Mouse (Mus musculus): ENCODE results near the gene H2-T3. TPM values are rescaled to one million over a fixed set of nuclear protein-coding genes. Genes with fewer than 3 reads are reported as not detected.
A peak's percentile ranks its signal among the peaks of the same experiment; 100 is the strongest.

H2-T3 gene
- total and polyA plus RNA-seq, 2 experiments from 2014 or later: not detected

- peak; percentile 22 for DNase-seq (ENCODE audit: low spot score)
- WGBS: 6% methylated on average over 9 of the region's 9 CpGs
Measured at GRCm38 (mm10) chr17:36225231-36225824, 35.2 kb upstream of the H2-T3 start.

GRCm38 (mm10) chr17:36224451-36224850 is 34.4 kb upstream of the H2-T3 start:
- H3K27ac ChIP-seq: no peak overlapping the region
- TF ChIP-seq CTCF (IDR thresholded peaks at IDR 0.05; ENCODE audit: low read depth): no peak
- no peak overlapping the region for H3K4me3 ChIP-seq (ENCODE audit: low read length)
- H3K4me1 ChIP-seq (ENCODE audit: insufficient read depth, low read length): no peaks in the 10 kb centered on the region
- H3K4me2 ChIP-seq (ENCODE audit: low read depth, low read length): no peak overlapping the region
- H3K27me3 ChIP-seq (ENCODE audit: insufficient read depth, low read length): peaks cover 30% of the 10 kb centered on the region
- DNase-seq (ENCODE audit: low spot score) (no peak), ATAC-seq (no peak)
- H3K9me3 ChIP-seq (ENCODE audit: low read length): no peaks in the 10 kb centered on the region
- 54% methylated on average over 3 of the region's 3 CpGs for WGBS
- no peaks in the 10 kb centered on the region for H3K36me3 ChIP-seq (ENCODE audit: insufficient read depth, low read length)
- H3K9ac ChIP-seq (replicated peaks; ENCODE audit: low read length): no peak overlapping the region

More at GRCm38 (mm10) chr17:36225231-36225824, 35.2 kb upstream of the H2-T3 start:
- ATAC-seq: no peak
- H3K9ac ChIP-seq (replicated peaks; ENCODE audit: low read length): no peak overlapping the region
- H3K4me1 ChIP-seq (ENCODE audit: insufficient read depth, low read length): no peaks in the 10 kb centered on the region
- 0 out of 2 replicates have a peak overlapping the region, but pooled peaks have one; percentile 16 for H3K4me2 ChIP-seq (ENCODE audit: low read depth, low read length)
- H3K27me3 ChIP-seq (ENCODE audit: insufficient read depth, low read length): peaks cover 36% of the 10 kb centered on the region
- no peak overlapping the region for H3K27ac ChIP-seq
- H3K9me3 ChIP-seq (ENCODE audit: low read length): no peaks in the 10 kb centered on the region
- TF ChIP-seq CTCF (IDR thresholded peaks at IDR 0.05; ENCODE audit: low read depth): no peak
- H3K4me3 ChIP-seq (ENCODE audit: low read length): no peak overlapping the region
- H3K36me3 ChIP-seq (ENCODE audit: insufficient read depth, low read length): no peaks in the 10 kb centered on the region

GRCm38 (mm10) chr17:36218594-36219155 is 28.6 kb upstream of the H2-T3 start:
- TF ChIP-seq CTCF (IDR thresholded peaks at IDR 0.05; ENCODE audit: low read depth): no peak
- Histone ChIP-seq H3K9ac (replicated peaks; ENCODE audit: low read length) (no peak overlapping the region), H3K9me3 (ENCODE audit: low read length) (no peaks in the 10 kb centered on the region), H3K4me3 (ENCODE audit: low read length) (no peak overlapping the region), H3K4me2 (ENCODE audit: low read depth, low read length) (no peak overlapping the region), H3K4me1 (ENCODE audit: insufficient read depth, low read length) (peaks cover 3% of the 10 kb centered on the region; the same call in 1 of the 2 replicates), H3K27me3 (ENCODE audit: insufficient read depth, low read length) (peaks cover 38% of the 10 kb centered on the region), H3K36me3 (ENCODE audit: insufficient read depth, low read length) (no peaks in the 10 kb centered on the region), H3K27ac (no peak overlapping the region)
- WGBS: 57% methylated on average over 5 of the region's 5 CpGs
- DNase-seq (ENCODE audit: low spot score): no peak
- no peak for ATAC-seq

DNA sequence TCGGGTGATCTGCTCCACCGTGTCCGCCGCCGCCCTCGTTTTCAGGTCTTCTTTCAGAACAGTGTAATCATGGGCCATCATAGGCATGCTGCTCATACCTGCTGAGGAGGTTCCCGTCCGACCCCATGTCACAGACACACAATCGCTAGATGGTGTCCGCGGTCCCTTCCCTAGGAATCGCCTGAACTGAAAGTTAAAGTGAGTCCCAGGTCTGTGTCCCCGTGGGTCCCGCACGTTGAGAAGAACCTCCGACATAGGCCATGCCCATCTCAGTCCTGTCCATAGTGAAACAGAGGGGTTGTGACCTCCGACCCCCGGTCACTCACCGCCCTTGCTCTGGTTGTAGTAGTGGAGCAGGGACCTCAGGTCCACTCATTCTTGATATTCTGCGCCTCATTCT is 25.5 kb upstream of the H2-T3 start:
- DNase-seq (ENCODE audit: low spot score): no peak
- Histone ChIP-seq H3K9ac (replicated peaks; ENCODE audit: low read length) (no peak overlapping the region), H3K9me3 (ENCODE audit: low read length) (no peaks in the 10 kb centered on the region), H3K4me2 (ENCODE audit: low read depth, low read length) (peak overlapping the region; percentile 18; the same call in 1 of the 2 replicates), H3K27ac (no peak overlapping the region), H3K36me3 (ENCODE audit: insufficient read depth, low read length) (no peaks in the 10 kb centered on the region), H3K27me3 (ENCODE audit: insufficient read depth, low read length) (peaks cover 32% of the 10 kb centered on the region), H3K4me1 (ENCODE audit: insufficient read depth, low read length) (peaks cover 3% of the 10 kb centered on the region; the same call in 1 of the 2 replicates), H3K4me3 (ENCODE audit: low read length) (peak overlapping the region; percentile 10)
- ATAC-seq: no peak
- 4% methylated on average over 20 of the region's 20 CpGs for WGBS
- no peak for TF ChIP-seq CTCF (IDR thresholded peaks at IDR 0.05; ENCODE audit: low read depth)

GRCm38 (mm10) chr17:36206846-36207245 is 16.8 kb upstream of the H2-T3 start:
- TF ChIP-seq CTCF (IDR thresholded peaks at IDR 0.05; ENCODE audit: low read depth): no peak
- DNase-seq (ENCODE audit: low spot score) (no peak), ATAC-seq (no peak)
- H3K9me3 ChIP-seq (ENCODE audit: low read length): no peaks in the 10 kb centered on the region
- no peaks in the 10 kb centered on the region for H3K36me3 ChIP-seq (ENCODE audit: insufficient read depth, low read length)
- no peak overlapping the region for H3K9ac ChIP-seq (replicated peaks; ENCODE audit: low read length)
- H3K27me3 ChIP-seq (ENCODE audit: insufficient read depth, low read length): peaks cover 22% of the 10 kb centered on the region
- H3K4me3 ChIP-seq (ENCODE audit: low read length): no peak overlapping the region
- H3K4me2 ChIP-seq (ENCODE audit: low read depth, low read length): no peak overlapping the region
- no peak overlapping the region for H3K27ac ChIP-seq
- no peaks in the 10 kb centered on the region for H3K4me1 ChIP-seq (ENCODE audit: insufficient read depth, low read length)

GRCm38 (mm10) chr17:36205862-36206261 is 15.8 kb upstream of the H2-T3 start:
- H3K9me3 ChIP-seq (ENCODE audit: low read length): no peaks in the 10 kb centered on the region
- DNase-seq (ENCODE audit: low spot score): no peak
- no peak overlapping the region for H3K27ac ChIP-seq
- no peaks in the 10 kb centered on the region for H3K4me1 ChIP-seq (ENCODE audit: insufficient read depth, low read length)
- WGBS: under 1% methylated on average over 39 of the region's 41 CpGs
- no peak for TF ChIP-seq CTCF (IDR thresholded peaks at IDR 0.05; ENCODE audit: low read depth)
- H3K4me3 ChIP-seq (ENCODE audit: low read length): peak overlapping the region; percentile 32
- peaks cover 22% of the 10 kb centered on the region for H3K27me3 ChIP-seq (ENCODE audit: insufficient read depth, low read length)
- ATAC-seq: peak; percentile 45; the same call in 1 of the 2 replicates
- H3K9ac ChIP-seq (replicated peaks; ENCODE audit: low read length): peak overlapping the region; percentile 35; the same call in 1 of the 2 replicates
- H3K4me2 ChIP-seq (ENCODE audit: low read depth, low read length): peak overlapping the region; percentile 62
- no peaks in the 10 kb centered on the region for H3K36me3 ChIP-seq (ENCODE audit: insufficient read depth, low read length)

- Histone ChIP-seq H3K27ac (no peak overlapping the region), H3K4me2 (ENCODE audit: low read depth, low read length) (peak overlapping the region; percentile 62), H3K9me3 (ENCODE audit: low read length) (no peaks in the 10 kb centered on the region), H3K4me1 (ENCODE audit: insufficient read depth, low read length) (no peaks in the 10 kb centered on the region), H3K9ac (replicated peaks; ENCODE audit: low read length) (no peak overlapping the region), H3K4me3 (ENCODE audit: low read length) (peak overlapping the region; percentile 32), H3K27me3 (ENCODE audit: insufficient read depth, low read length) (peaks cover 22% of the 10 kb centered on the region), H3K36me3 (ENCODE audit: insufficient read depth, low read length) (no peaks in the 10 kb centered on the region)
- ATAC-seq (0 out of 2 replicates have a peak, but pooled peaks have one; percentile 4), DNase-seq (ENCODE audit: low spot score) (no peak)
- 3% methylated on average over 15 of the region's 15 CpGs for WGBS
- TF ChIP-seq CTCF (IDR thresholded peaks at IDR 0.05; ENCODE audit: low read depth): no peak
Measured at GRCm38 (mm10) chr17:36205456-36205855, 15.4 kb upstream of the H2-T3 start.

All from hindbrain, postnatal 0 days (tissue).